Mouse (Mus musculus): Measurements from ENCODE around the gene Tbccd1.

- TF ChIP-seq CTCF (IDR thresholded peaks at IDR 0.05; ENCODE audit: control insufficient read depth, insufficient read depth, insufficient read length), result no peak
- TF ChIP-seq MAX (IDR thresholded peaks at IDR 0.05), result no peak
- TF ChIP-seq USF1 (IDR thresholded peaks at IDR 0.05; ENCODE audit: low read depth), result no peak
- TF ChIP-seq FOSL1 (IDR thresholded peaks at IDR 0.05; ENCODE audit: insufficient read depth, low read length, poor library complexity, severe bottlenecking), result no peak
- no peak for TF ChIP-seq CEBPB (IDR thresholded peaks at IDR 0.05; ENCODE audit: low read depth)
- TF ChIP-seq MYOD1 (IDR thresholded peaks at IDR 0.05; ENCODE audit: control insufficient read depth, insufficient read length, low read depth), result no peak
- no peak for TF ChIP-seq MYOG (IDR thresholded peaks at IDR 0.05; ENCODE audit: control insufficient read depth, extremely low read depth, insufficient read length)
Measured at GRCm38 (mm10) chr16:22820731-22821130, 36.7 kb downstream of the Tbccd1 start.
